Mouse (Mus musculus) midbrain, embryonic 10.5 days (tissue): ENCODE data around the gene Nde1. TPM values are rescaled to one million over a fixed set of nuclear protein-coding genes. Genes with fewer than 3 reads are reported as not detected.
A peak's percentile ranks its signal among the peaks of the same experiment; 100 is the strongest.

ENCODE experiments used
- DNase-seq: peaks from one replicate; pipeline ENCODE4 v3.0.0-alpha.2; 2017; ENCODE audit warnings: low spot score
- H3K27ac ChIP-seq: fragments of 300-500 bp; sonication (generic); replicated peaks from 2 replicates; pipeline ENCODE4 v1.5.1; 2016; ENCODE audit warnings: mild to moderate bottlenecking
- H3K27me3 ChIP-seq: fragments of 300-500 bp; sonication (generic); 2 replicates; pipeline ENCODE4 v1.6.1; 2016; ENCODE audit warnings: low read depth, mild to moderate bottlenecking; ENCODE audit not compliant: poor library complexity, severe bottlenecking
- H3K36me3 ChIP-seq: fragments of 300-500 bp; sonication (generic); 2 replicates; pipeline ENCODE4 v1.6.1; 2016; ENCODE audit warnings: mild to moderate bottlenecking, moderate library complexity
- H3K4me1 ChIP-seq: fragments of 300-500 bp; sonication (generic); 2 replicates; pipeline ENCODE4 v1.6.1; 2016
- H3K4me3 ChIP-seq: fragments of 300-500 bp; sonication (generic); 2 replicates; pipeline ENCODE4 v1.5.1; 2016; ENCODE audit warnings: mild to moderate bottlenecking, moderate library complexity
- H3K9me3 ChIP-seq: fragments of 300-500 bp; sonication (generic); replicated peaks from 2 replicates; pipeline ENCODE4 v1.6.1; 2016; ENCODE audit warnings: mild to moderate bottlenecking
- WGBS: fragments of 180-500 bp; shearing (Covaris S2); methylation state at CpG from one replicate; pipeline ENCODE4 v1.1.7; 2016; 5-methylcytosine and 5-hydroxymethylcytosine counted together
- polyA plus RNA-seq: library from polyadenylated mRNA; unstranded; fragments of >200 nt; fragmentation: Nextera tagmentation; extraction: Ambion mirVana; gene quantifications from 2 replicates; pipeline ENCODE4 v1.2.1, GENCODE M21; 2016

The Nde1 gene
- polyA plus RNA-seq, 1 experiment from 2014 or later, result 204 TPM

DNA sequence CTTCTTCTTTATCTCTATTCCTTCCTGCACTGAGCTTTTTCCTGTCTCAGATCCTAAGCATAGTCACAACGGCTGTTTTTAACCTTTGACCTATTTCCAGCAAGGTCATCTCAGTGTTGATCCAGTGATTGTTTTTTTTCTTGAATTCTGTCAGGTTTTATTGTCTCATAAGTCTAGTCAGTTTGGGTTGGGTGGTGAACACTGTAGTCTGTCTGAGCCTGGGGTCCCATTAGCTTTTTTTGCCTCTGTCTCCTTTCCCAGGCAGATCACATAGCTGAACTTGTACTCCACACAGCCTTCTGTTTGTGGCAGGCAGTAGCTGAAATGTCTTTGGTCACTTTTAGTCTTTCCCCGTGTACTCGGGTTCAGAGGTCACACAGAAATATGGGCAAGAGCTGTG lies 15.0 kb downstream of the Nde1 start:
- H3K27me3 ChIP-seq, result no peaks in the 10 kb centered on the region
- no peak overlapping the region for H3K27ac ChIP-seq
- peaks cover 100% of the 10 kb centered on the region for H3K36me3 ChIP-seq
- no peak for DNase-seq
- 81% methylated on average over 3 of the region's 3 CpGs for WGBS
- no peaks in the 10 kb centered on the region for H3K4me1 ChIP-seq
- H3K9me3 ChIP-seq, result no peaks in the 10 kb centered on the region
- no peak overlapping the region for H3K4me3 ChIP-seq

DNA sequence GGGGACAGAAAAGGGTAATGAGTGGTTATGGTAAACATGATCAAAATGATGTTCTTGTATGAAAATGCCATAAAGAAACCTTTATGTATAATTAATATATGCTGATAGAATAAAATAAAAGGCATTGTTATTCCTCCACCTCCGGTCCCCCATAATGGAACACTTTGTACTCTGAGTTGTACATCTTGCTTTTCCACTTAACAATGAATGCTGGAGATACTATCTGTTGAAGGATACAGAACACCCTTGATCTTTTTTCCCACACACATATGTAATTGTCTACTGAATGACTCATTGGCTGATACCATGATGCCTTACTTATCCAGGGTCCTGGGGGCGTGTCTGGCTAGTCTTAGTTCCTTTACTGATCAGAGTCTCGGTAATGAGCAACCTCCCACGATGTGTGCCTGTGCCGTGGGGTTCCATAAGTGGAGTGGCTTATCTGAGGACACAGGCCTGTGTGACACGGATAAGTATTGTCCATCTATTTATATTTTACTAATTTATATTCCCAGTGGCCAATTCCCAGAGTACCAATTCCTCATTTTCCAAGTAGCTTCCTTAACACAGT lies 17.2 kb downstream of the Nde1 start:
- H3K36me3 ChIP-seq, result peaks cover 100% of the 10 kb centered on the region
- no peaks in the 10 kb centered on the region for H3K9me3 ChIP-seq
- no peaks in the 10 kb centered on the region for H3K4me1 ChIP-seq
- no peak overlapping the region for H3K27ac ChIP-seq
- 87% methylated on average over 6 of the region's 6 CpGs for WGBS
- DNase-seq, result no peak
- no peak overlapping the region for H3K4me3 ChIP-seq
- no peaks in the 10 kb centered on the region for H3K27me3 ChIP-seq

DNA sequence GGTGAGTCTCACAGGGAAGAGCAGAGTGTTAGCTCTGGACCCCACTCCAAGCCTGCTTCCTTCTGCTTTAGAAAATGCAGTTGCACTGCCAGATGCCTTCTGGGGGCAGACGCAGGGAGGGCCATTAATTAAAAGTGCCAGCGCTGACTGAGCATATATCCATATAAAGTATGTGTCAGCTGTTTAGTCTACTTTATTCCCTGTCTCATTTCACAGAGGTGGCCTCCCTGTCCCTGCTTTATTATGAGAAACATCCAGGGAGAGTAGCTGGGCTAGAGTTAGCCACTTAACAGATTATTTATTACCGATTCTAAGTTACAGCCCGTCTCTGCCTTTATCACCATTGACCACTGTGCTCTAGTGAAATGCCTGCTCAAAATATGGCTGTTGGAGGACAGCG lies 19.3 kb downstream of the Nde1 start:
- Histone ChIP-seq H3K4me1 (no peaks in the 10 kb centered on the region), H3K9me3 (no peaks in the 10 kb centered on the region), H3K27me3 (no peaks in the 10 kb centered on the region), H3K4me3 (no peak overlapping the region), H3K36me3 (peaks cover 100% of the 10 kb centered on the region), H3K27ac (no peak overlapping the region)
- DNase-seq, result no peak
- WGBS, result 96% methylated on average over 5 of the region's 5 CpGs

DNA sequence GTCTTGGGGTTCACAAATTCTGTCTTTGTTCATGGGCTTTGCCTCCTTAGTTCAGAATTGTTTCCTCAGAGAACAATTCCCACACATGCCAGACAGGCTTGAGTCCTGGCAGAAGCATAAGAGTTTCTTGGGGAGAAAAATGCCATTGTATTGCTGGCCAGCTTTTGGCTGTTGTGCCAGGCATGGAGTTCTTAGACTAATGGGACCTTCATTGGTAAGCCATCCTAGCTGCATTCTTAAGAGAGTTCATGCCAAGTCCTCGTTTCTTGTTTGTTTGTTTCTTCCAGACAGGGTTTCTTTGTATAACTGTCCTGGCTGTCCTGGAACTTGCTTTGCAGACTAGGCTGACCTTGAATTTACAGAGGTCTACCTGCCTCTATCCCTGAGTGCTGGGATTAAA lies 20.8 kb downstream of the Nde1 start:
- Histone ChIP-seq H3K9me3 (no peaks in the 10 kb centered on the region), H3K27me3 (no peaks in the 10 kb centered on the region), H3K4me1 (no peaks in the 10 kb centered on the region), H3K27ac (no peak overlapping the region), H3K36me3 (peaks cover 100% of the 10 kb centered on the region), H3K4me3 (no peak overlapping the region)
- WGBS, result 77% methylated on average over 1 of the region's 1 CpGs
- DNase-seq, result no peak

DNA sequence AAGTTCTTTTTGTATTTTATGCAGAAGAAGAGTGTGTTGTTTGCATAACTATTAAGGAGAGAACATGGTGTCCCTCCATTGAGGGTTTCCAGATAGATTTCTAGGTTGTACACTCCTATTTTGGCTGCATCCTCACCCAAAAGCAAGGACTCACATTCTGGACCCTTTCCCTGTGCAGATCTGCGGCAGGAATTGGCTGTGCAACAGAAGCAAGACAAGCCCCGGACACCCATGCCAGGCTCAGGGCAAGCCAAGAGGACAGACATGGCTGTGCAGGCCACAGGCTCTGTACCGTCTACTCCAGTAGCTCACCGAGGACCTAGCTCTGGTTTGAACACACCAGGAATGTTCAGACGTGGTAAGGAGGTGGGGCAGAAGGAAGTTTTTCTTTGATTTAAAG lies 22.4 kb downstream of the Nde1 start:
- no peaks in the 10 kb centered on the region for H3K4me1 ChIP-seq
- no peak for DNase-seq
- no peak overlapping the region for H3K4me3 ChIP-seq
- WGBS, result 97% methylated on average over 5 of the region's 5 CpGs
- H3K36me3 ChIP-seq, result peaks cover 100% of the 10 kb centered on the region
- H3K27ac ChIP-seq, result no peak overlapping the region
- no peaks in the 10 kb centered on the region for H3K27me3 ChIP-seq
- H3K9me3 ChIP-seq, result no peaks in the 10 kb centered on the region

DNA sequence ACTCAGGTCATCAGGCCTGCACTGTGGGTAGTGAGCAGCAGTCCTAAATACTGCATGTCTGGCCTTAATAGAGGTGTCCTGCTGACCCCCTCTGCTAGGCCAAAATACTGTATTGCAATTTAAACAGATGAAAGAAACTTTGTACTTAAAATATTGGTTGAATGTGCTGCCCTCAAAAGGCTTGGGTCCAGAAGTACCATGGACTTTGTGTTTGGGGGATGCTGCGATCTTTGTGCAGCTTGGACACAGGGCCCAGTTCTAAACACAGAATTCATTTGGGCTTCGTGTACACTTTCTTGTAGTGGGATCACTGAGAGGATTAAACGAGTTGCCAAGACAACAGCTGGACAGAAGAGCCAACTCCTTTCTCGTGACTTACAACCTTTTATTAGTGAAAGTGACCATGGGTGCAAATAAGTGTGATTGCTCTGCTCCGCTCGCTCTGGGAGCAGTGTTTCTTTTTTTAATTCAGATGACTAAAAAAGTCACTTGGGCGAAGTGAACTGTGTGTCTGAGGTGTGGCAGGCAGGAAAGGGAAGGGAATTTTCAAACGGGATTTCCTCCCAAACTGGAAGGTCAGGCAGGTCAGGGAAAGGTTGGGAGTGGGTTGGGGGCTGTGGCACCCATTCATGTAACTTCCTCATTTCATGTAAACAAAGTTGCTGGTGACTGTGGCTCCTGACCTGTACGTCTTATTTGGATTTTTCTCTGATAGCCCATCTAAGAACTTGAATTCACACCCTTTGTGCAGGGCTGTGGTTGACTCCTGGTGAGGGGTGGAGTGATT lies 31.3 kb downstream of the Nde1 start:
- no peaks in the 10 kb centered on the region for H3K9me3 ChIP-seq
- H3K4me3 ChIP-seq, result no peak overlapping the region
- no peaks in the 10 kb centered on the region for H3K27me3 ChIP-seq
- DNase-seq, result peak; percentile 20
- no peak overlapping the region for H3K27ac ChIP-seq
- H3K36me3 ChIP-seq, result peaks cover 44% of the 10 kb centered on the region
- 55% methylated on average over 9 of the region's 9 CpGs for WGBS
- H3K4me1 ChIP-seq, result peaks cover 17% of the 10 kb centered on the region

DNA sequence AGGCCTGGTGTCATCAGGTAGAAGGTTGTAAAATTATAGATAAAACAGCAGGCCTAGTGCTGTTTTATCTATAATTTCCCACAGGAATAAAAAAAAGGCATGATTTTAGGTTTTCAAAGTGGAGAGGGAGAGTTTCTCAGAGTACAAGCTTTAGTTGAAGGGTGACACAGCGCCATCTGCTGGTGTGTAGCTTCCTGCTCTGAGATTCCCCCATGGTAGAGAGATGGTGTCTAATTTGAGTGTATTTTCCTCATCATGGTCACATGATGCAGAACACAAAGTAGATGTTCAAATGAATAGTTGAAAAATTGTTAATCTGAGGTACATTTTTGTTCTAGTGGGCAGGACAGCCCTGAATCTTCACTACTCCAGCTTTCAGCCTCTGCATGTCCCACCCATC lies 32.4 kb downstream of the Nde1 start:
- Histone ChIP-seq H3K4me1 (peaks cover 17% of the 10 kb centered on the region), H3K4me3 (no peak overlapping the region), H3K9me3 (no peaks in the 10 kb centered on the region), H3K36me3 (peaks cover 33% of the 10 kb centered on the region), H3K27ac (no peak overlapping the region), H3K27me3 (no peaks in the 10 kb centered on the region)
- 32% methylated on average over 1 of the region's 1 CpGs for WGBS
- DNase-seq, result peak; percentile 21

DNA sequence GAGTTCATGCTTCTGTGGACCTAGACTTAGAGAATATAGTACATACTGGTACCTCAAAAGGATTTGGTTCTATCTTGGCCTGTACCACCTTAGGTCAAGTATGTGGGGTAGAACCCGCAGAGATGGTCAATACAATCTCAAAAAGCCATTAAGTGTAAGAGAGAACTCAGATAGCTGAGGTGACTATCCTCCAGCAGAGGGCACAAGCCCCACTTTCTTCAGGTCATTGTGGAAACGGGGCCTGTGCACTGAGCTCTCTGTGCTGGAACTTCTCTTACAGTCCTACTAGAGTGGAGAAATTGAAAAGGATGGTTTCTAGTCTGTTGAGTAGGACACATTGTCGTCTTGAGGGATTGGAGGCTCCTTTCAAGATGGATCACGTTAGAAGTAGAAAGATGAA lies 35.7 kb downstream of the Nde1 start:
- no peak overlapping the region for H3K27ac ChIP-seq
- peaks cover 10% of the 10 kb centered on the region for H3K4me1 ChIP-seq
- no peaks in the 10 kb centered on the region for H3K36me3 ChIP-seq
- no peak for DNase-seq
- no peaks in the 10 kb centered on the region for H3K9me3 ChIP-seq
- H3K27me3 ChIP-seq, result no peaks in the 10 kb centered on the region
- 78% methylated on average over 4 of the region's 4 CpGs for WGBS
- H3K4me3 ChIP-seq, result no peak overlapping the region

DNA sequence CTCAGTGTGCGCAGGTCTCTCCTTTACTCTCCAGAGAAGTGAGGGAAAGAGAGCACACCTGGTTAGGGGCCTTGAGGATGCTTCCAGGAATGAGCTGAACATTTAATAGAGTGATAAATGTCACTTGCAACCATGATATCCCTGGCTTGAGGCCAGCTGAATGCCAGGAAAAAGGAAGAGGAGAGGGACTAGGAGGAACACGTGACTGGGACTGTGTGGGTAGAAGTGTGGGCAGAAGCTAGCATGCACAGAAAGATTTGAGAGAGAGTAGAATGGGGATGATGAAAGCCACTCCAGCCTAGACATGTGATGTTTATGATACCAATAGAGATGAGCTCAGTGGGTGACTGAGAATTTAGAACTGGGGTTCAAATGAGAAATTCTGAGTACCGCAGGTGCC lies 52.1 kb downstream of the Nde1 start:
- H3K36me3 ChIP-seq, result no peaks in the 10 kb centered on the region
- no peaks in the 10 kb centered on the region for H3K4me1 ChIP-seq
- no peaks in the 10 kb centered on the region for H3K9me3 ChIP-seq
- no peak overlapping the region for H3K27ac ChIP-seq
- H3K4me3 ChIP-seq, result no peak overlapping the region
- DNase-seq, result no peak
- 86% methylated on average over 3 of the region's 3 CpGs for WGBS
- H3K27me3 ChIP-seq, result no peaks in the 10 kb centered on the region

DNA sequence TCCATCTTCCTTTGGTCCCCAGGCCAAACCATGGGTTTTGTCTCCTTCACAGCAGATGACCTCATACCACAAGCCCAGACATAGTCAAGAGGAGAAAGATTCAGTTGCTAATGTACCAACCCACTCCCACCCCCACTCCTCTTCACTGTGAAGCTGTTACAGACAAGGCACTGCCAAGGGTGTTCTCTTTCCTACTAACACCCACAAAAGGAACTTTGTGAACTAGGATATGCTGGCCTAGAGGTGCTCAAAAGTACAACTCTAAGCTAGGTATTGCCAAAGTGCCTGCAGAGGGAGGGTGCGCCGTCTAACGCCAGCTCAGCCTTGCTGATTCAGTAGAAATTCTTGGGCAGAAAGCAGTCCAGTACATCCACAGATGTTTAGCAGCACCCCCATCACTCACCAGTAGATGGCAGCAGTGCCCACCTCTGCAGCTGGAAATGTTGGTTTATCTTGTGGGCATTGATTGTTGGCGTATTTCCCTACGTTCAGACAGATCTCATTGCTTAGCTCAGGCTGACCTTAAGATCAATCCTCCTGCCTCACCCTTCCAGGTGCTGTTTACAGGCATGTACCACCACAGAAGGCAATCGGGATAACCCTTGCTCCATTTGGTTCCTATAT lies 74.1 kb downstream of the Nde1 start:
- no peak overlapping the region for H3K27ac ChIP-seq
- no peaks in the 10 kb centered on the region for H3K4me1 ChIP-seq
- no peaks in the 10 kb centered on the region for H3K27me3 ChIP-seq
- H3K36me3 ChIP-seq, result no peaks in the 10 kb centered on the region
- 39% methylated on average over 6 of the region's 6 CpGs for WGBS
- H3K9me3 ChIP-seq, result no peaks in the 10 kb centered on the region
- H3K4me3 ChIP-seq, result no peak overlapping the region
- peak; percentile 71 for DNase-seq

DNA sequence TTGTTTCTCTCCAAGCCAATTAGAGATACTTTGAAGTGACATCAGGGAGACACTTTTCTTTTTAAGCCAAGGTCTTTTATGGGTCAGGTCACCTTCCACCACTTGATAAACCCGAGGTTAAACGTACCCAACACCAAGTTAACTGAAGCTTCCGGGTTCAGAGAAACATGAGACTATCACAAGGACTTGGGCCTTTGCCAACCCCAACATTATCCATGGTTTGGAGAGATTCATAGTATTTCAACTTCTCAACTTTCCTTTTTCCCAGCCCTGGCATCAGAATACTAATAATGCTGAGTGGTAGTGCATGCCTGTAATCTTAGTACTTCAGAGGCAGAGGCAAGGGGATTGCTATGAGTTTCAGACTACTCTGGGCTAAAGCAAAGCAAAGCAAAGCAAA lies 79.0 kb downstream of the Nde1 start:
- no peak overlapping the region for H3K27ac ChIP-seq
- no peaks in the 10 kb centered on the region for H3K36me3 ChIP-seq
- H3K4me3 ChIP-seq, result no peak overlapping the region
- no peaks in the 10 kb centered on the region for H3K27me3 ChIP-seq
- H3K9me3 ChIP-seq, result no peaks in the 10 kb centered on the region
- H3K4me1 ChIP-seq, result no peaks in the 10 kb centered on the region
- WGBS, result 88% methylated on average over 3 of the region's 3 CpGs
- no peak for DNase-seq
